Mouse (Mus musculus): ENCODE results near the gene Krtap26-1.

Krtap26-1 gene

DNA sequence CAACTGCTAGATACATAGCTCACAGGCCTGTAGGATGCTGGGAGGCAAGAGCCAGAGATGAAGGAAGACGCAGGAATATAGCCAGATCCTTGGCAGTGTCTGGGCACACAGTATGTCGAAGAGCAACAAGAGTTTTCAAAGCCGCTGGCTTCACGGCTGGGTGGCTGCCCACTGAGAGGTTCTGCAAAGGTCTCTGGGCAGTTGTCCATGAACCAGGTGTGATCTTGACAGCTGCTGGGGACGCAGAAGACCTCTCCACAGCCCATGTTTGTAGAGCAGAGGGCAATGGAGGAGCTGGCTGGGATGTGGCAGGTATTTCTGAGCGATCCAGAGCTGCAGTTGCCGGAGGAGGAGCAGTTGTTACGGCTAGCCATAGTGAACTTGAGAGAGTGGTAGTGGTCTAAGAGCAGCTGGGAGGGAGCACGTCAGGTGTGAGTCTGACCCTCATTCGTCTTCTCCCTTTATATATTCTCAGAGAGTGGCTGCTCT lies at the start of gene Krtap26-1:
TSS of gene Krtap26-1 (minus strand) at position 439 of the 489 bp plus-strand sequence.
- DNase-seq (ENCODE audit: low spot score), result no peak

DNA sequence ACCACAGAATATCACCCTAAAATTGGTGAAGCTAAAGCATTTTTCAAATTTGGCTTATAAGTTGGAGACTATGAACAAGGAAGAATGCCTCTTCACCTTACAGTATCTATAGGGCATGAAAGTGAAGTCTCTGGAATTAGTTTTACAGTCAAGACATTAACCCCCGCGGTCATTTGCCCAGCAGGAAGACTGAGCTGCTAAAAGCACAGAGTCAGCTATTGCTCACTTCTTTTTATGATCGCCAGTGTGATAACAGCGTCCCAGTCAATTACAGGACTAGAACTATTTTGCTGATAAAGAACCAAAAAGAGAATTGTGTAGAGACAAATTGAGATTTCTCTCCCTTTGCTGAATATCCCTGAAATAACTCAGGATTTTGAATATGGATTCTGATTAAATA lies 48.7 kb upstream of the Krtap26-1 start:
- DNase-seq (ENCODE audit: low spot score), result no peak

DNA sequence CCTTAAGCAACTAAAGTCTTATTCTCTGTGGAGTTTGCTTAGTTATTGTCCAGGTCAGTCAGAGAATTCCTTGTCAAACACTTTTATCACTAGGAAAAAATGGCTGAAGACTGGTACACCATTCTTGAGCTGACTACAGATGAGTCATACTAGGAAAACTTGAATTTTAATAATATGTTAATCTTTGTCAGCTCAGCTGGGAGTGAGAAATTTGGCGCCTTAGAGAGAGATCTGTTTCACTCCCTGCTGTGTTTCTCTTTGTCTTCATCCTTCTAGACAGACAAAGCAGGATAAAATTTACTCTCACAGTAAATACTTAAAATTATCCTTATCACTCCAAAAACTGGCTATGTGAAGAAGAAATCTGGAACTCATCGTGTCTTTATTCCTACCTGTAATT lies 33.7 kb upstream of the Krtap26-1 start:
- DNase-seq (ENCODE audit: low spot score), result no peak

DNA sequence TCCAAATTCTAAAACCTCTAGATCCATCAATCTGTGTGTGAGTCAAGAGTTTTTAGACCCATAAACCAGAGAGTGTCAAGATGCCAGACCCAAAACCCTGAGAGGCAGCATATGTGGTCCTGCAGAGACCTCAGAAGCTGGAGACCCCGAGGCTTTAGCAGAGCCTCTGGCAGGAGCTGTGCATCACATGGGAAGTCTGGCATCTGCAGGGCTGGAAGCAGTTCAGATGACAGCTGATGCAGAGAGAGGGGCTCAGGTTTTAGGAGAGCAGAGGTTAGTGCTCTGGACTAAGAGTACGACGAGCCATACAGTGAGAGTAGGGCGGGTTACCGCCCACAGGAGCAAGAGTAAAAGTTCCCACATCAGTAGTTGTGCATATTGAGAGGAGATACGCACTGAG lies 31.5 kb upstream of the Krtap26-1 start:
- no peak for DNase-seq (ENCODE audit: low spot score)

DNA sequence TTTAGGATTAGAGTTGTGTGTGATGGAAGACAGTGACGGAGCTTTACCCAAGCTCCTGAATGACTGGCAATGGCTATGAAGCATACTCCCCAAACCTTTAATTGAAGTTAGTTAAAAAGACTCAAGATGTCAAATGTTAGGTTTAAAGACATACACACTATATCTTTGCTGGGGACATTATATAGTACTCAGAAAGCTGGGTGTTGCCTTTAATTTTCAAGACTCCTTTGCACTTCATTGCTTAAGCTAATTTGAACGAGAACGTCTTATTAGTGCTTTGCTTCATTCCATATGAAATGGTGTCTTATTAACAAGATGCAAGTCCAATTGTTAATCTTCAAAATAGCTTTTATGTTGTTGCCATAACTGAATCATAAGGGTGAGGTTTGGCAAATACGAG lies 24.0 kb upstream of the Krtap26-1 start, which contains the start of gene Krtap27-1:
TSS of gene Krtap27-1 (minus strand) at position 101 of the 400 bp plus-strand sequence.
- no peak for DNase-seq (ENCODE audit: low spot score)

DNA sequence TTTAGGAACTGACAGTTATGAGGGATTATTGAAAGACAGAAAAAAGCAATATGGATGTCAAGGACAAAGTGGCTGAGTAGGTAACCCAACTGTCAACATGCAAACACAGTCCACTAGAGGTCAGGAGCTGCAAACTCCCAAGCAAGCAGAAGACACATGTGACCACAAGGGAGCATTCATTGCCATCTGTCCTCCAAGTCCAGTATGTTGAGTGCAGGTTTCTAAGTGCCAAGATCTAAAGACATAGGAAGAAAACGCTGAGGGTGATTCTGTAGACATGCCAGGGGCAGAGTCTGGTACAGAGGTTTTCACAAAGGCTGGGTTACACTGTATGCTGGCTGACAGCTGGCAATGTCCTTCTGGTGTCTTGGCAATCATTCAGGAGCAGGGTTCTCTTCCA lies 9.8 kb upstream of the Krtap26-1 start:
- no peak for DNase-seq (ENCODE audit: low spot score)

DNA sequence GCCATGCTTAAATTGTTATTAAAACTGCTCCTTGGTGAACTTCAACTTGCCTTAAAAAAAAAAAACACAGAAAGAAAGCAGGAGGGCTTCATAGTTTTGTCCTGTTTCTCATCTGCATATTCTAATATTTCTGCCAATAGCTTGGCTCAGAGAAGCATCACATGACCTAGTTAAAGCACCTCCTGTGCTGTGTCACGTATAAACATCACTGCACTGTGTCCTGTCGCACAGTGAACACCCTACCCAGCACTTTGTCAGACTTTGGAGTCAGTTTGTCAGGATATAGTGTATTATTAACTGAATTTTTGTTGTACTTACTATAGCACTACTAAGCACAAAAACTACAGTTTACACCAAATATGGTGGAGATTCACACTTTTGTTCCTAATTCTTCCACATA lies 4.4 kb upstream of the Krtap26-1 start:
- no peak for DNase-seq (ENCODE audit: low spot score)

DNA sequence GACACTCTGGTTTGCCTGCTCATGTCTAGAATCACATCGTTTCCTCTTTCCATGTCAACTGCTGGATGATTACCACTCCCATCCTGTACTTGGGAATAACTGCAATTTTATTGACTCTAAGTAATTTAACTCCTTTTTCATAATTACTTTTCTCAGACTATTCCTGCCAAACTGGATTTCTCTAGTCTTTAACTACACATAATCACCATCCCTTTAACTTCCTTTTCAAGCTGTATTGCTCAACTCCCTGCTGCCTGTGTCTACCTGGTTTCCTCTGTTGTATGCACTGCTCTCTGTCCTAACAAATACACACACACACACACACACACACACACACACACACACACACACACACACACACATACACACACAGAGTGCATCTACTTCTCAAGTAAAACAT lies 3.5 kb upstream of the Krtap26-1 start:
- DNase-seq (ENCODE audit: low spot score), result no peak

DNA sequence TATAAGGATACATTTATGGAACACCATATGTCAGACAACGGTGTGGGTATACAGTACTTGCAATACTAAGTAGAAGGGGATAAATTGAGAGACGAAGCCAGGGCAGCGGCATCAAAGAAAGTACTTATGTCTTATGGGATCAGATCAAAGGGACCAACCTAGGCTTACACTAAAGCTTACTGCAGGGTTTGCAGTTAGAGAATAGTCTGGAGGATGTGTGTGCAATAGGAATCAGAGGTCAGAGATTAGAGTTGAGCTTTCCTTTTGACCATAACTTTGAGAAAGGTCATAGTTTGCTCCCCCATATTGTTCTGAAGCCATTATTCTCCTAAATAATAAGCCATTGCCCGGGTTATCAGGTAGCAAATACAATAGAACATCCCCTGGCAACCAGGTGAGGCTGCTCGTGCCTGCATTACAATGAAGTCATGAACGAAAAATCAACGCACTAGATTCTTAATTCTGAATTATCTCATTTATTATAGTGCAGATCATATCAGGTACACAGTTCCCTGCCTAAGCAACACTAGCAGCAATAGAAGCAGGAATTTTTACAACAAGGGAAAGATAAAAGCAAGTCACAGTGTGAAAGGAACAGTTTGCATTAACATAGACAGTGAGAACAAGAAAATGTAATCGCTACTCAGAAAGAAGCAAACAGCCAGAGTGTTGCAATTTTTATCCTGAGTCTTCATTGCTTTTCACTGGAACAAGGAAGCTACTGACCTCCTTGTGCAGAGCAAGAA lies 1.1 kb downstream of the Krtap26-1 start:
- DNase-seq (ENCODE audit: low spot score), result no peak

DNA sequence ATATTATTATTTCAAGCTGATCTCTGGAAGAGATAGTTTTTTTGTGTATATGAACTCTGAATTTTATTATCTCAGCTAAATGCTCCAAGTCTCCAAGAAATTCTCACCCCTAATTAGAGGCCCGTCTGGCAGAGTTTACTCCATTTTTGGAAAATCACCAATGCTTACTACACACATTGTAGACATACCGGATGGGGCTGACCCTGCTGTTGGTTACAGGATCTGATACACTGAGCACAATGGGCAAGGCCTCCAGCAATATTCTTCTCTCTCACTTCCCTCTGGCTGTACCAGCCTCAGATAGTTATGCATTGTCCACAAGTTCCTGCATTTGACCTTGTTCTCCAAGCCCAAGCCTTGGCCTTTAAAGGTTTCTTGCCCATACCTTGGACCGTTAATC lies 7.5 kb downstream of the Krtap26-1 start:
- no peak for DNase-seq (ENCODE audit: low spot score)

DNA sequence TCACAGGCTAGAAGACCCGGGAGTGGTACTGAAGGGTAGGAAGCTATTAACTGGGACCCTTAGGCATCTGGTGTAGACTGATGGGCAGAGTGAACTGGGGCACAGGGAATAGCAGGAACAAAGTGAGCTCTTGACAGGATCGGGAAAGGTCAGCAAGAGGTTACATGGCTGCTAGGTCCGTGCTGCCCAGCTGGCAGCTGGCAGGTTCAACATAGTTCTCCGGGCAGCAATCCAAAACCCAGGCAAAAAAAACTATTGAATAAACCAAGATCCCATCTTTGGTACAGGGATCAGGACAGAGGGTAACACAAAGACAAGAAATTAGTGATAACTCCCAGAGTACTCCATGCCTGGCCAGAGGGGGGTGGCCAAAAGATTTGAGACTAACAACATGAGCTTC lies 12.5 kb downstream of the Krtap26-1 start:
- no peak for DNase-seq (ENCODE audit: low spot score)

DNA sequence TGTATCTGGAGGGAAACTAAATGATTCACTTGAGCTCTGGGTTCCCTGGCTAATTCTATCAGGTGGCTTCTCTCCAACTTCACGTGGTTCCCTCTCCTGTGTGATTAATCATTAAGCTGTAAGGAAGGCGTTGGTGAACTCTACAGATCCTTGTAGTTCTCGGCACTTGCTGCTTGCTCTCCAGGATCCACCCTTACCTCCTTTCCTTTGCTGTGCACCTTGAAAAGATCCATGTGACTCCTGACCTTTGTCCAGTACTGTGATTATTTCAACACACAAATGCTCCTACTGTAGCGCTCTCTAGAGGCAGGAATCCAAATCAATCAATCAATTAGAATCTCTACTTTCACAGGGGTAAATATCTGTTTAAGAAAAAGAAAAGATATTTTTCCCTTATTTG lies 16.1 kb downstream of the Krtap26-1 start:
- no peak for DNase-seq (ENCODE audit: low spot score)

DNA sequence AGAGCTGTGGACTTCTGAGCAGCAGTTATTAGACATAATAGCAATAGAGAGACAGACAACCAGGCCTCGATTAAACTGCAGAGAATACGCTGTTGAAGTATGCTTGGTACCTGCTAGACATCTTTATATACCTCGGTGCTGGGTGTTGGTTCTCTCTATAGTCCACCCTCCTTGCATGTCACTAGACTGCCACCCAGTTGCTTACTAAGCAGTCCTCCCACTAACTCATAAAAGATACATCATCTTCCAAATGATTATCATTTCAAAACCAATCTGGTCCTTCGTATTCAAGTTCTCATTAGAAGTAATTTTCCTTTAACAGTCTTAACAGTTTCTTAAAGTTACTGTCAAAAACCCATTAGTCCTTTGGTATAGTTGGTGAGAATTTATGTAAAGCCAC lies 20.0 kb downstream of the Krtap26-1 start, which contains the start of gene 2310079G19Rik:
TSS of gene 2310079G19Rik (minus strand) at position 101 of the 400 bp plus-strand sequence.
- DNase-seq (ENCODE audit: low spot score), result no peak

DNA sequence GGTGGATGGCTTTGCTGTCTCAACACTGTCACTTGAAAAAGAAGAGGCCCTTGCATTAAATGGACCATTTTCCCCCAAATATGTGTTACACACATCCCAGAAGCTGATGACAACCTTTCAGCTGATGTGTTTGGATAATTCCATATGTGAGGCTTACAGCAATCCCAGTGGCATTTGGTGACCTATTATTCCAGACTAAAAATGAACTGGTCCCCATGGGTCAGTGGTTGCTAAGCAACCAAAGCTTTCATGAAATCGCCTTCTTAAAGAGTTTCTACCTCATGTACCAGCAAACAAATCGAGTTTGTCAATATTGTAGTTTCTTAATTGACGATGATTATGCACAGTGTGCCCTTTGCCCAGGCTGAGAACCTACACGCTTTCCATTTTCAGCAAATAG lies 34.9 kb downstream of the Krtap26-1 start:
- no peak for DNase-seq (ENCODE audit: low spot score)

DNA sequence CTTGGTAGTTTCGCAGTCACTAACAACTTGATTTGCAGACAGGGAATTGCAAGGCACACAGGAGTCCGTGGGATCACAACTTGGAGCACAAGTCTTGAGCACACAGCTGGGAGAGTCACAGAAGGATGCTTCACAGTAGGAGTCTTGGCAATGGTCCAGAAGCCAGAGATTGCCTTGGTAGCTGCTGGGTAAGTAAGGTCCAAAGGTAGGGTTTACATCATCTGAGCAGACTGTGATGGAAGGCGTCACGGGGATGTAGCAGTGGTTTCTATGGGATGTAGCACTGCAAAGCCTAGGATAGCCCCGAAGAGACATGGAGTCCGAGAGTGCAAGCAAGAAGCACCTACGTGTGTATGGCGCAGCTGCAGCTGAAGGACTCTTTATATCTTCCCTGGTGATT lies 35.7 kb downstream of the Krtap26-1 start, which contains the start of gene Krtap24-1:
TSS of gene Krtap24-1 (minus strand) at position 358 of the 400 bp plus-strand sequence.
- DNase-seq (ENCODE audit: low spot score), result no peak

DNA sequence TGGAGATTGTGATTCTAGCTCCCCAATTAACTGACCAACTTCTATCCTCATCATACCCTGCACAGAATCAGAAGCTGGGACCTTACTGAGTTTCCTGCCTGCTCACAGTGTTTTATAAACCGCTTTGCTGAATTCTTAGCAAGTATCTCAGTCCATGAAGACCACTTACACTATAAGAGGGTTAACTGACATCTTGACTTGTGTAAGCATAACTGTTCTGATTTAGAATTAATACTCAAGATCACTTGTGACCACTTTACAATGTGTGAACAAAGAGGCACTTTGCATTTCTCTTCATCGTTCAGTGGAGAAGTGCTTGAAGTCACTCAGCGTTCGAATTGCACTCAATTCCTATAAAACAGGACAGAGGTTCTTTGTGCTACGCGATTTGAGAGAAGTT lies 43.0 kb downstream of the Krtap26-1 start:
- DNase-seq (ENCODE audit: low spot score), result no peak

DNA sequence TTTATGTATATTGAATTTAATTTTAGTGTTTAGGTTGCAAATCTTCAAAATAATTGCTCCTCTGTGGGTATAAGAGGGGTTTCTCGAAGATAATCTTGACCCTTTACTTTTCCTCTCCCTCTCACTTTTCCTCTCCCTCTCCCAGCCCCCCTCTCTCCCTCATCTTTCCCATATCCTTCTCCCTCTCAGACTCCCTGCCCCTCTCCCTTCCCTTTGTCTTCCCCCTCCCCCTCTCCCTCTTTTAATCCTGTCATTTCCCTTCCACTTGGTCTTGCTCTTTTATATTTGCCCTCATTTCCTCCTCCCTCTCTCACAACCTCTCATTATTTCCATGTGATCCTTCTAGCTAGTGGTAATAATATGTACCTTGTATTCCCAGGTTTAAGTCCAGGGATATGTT lies 45.1 kb downstream of the Krtap26-1 start:
- DNase-seq (ENCODE audit: low spot score), result no peak

DNA sequence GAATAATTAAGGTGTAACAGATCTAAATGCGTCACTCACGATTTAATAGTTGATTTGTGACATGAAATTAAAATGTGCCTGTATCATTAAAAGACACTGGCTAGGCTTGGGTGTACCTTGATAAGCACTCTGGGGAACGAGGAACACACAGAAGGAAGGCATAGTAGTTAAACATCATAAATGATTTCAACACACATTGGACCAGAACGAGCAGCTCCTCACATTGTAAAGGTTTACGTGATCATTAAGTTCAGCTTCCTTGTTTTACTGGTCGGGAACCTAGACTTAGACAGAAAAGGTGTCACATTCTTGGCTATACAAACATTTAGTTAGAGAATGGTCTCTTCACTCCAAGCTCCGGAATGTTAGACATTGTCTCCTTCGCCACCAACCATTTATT lies 47.3 kb downstream of the Krtap26-1 start:
- DNase-seq (ENCODE audit: low spot score), result no peak

DNA sequence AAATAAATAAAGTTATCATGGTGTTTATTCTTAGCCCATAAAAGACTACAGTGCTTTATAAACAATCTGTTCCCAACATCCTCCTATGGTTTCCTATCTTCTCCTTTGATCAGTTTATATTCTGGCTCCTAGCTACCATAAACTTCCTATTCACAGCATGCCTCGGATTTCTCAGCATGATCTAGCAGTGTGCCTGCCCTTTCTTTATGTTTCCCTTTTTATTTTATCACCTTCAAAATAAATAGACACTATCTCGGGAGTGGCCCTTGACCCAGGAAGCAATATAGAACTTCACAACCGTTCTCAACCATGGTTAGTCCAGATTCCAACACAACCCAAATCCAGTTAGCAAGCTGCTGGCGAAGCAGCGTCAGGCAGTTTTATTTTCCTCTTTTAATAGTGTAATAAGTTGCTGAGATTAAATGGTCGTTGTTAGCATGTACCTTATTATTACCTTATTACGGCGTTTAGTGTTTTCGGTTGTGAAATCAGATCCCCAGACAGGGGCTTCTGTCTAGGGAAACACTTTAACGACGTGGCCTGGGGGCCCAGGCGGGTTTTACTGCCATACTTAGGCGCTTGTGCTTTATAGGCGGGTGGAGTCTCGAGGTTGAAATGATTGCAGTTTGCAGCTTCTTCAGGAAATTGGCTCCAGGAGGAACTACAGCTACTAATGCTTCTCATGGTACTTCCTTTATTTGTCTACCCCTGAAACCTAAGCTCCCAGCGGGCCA lies 47.9 kb downstream of the Krtap26-1 start:
- DNase-seq (ENCODE audit: low spot score), result no peak
